Mouse (Mus musculus) megakaryocyte-erythroid progenitor cell, adult 5-6 weeks (primary cell): Measurements from ENCODE around the gene Upf2. TPM values are rescaled to one million over a fixed set of nuclear protein-coding genes. Genes with fewer than 3 reads are reported as not detected.

Experiments
- ATAC-seq: replicated peaks from 2 replicates; pipeline ENCODE4 v1.8.0; 2016; ENCODE audit warnings: mild to moderate bottlenecking, inconsistent platforms; ENCODE audit not compliant: severe bottlenecking, poor library complexity, low FRiP score, low TSS enrichment
- total RNA-seq, 2 experiments: library from RNA; stranded (forward) in 1 of 2; stranded (reverse) in 1 of 2; fragments of 200-1000, 215-1000 nt in 1 of 2; fragments of >200 nt in 1 of 2; fragmentation: Nextera tagmentation in 1 of 2; gene quantifications; 2 replicates each; pipeline ENCODE4 v1.2.3; 2014 to 2017

The Upf2 gene
- total RNA-seq (2014; fragmentation: Nextera tagmentation) (26.7 and 28.0 TPM in 2 replicates), total RNA-seq (2017) (29.3 and 51.9 TPM in 2 replicates)

DNA sequence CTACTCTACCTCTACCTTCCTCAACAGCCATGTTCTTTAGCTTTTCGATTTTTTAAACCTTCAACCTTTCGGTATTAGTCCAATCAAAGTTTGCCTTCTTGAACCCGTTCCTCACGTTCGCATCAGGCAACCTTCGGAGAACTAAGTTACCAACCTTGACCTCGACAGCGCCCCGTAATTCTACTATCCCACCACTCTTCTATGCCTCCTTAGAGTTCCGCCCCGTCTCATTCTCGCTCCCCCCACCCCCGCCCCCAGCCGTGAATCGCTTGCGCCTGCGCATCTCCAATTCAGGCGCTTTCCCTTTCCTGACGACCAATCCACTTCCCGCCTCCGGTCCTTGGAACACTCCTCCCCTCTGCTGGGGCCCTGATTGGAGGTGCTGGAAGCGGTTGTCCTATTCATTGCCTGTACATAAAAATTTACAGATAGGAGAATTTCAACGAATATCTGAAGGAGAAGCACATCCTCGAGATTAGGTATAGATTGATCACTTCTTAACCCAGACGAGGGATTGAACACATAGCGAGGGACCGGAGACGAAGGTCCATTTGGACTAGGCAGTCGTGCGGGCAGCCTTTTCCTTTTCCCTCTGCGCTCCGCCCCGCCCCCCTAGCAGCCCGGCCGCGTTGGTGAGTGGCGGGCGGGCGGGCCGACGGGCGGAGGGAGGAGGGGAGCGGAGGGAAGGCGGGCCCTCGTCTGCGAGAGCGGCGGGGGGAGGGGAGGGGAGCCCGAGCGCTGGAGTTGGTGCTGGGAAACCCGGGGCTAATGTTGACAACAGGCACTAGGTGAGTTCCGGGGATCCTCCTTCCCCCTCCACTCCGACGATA is at the start of gene Upf2:
Upf2 (plus strand) TSS at position 704 of the 830 bp plus-strand sequence.
- ATAC-seq, result peak; percentile 86

DNA sequence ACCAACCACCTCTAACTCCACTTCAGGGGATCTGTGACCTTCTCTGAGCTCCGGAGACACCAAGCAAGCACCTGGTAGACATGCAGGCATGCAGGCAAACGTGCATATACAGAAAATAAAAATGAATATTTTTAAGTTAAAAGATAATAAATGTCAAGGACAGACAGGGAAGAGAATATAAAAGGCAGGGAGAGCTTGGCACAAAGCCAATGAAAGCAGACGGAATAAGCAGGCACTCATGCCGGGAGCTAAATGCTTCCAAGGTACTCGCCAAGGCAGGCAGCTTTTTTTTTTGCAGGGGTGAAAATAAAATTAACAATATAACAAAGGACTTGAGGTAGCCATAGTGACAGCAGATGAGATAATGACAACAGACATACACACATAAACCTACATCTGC is 45.2 kb upstream of the Upf2 start:
- no peak for ATAC-seq

DNA sequence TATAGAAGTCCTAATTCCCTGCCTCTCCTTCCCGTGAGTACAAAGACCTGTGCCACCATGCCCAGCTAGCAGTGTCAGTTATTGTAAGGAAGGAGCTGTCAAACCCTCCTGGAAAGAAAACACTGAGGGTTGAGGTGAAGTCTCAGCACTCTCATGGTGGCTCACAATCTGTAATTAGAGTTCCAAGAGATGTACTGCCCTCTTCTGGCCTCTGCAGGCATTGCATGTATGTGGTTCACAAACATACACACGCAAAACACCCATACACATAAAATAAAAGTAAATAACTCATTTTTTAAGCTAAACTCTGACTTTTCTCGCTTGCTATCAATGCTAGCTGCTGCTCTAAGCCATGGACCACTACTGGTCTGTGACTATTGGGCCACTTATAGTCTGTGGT is 44.6 kb upstream of the Upf2 start:
- peak; percentile 81 for ATAC-seq

DNA sequence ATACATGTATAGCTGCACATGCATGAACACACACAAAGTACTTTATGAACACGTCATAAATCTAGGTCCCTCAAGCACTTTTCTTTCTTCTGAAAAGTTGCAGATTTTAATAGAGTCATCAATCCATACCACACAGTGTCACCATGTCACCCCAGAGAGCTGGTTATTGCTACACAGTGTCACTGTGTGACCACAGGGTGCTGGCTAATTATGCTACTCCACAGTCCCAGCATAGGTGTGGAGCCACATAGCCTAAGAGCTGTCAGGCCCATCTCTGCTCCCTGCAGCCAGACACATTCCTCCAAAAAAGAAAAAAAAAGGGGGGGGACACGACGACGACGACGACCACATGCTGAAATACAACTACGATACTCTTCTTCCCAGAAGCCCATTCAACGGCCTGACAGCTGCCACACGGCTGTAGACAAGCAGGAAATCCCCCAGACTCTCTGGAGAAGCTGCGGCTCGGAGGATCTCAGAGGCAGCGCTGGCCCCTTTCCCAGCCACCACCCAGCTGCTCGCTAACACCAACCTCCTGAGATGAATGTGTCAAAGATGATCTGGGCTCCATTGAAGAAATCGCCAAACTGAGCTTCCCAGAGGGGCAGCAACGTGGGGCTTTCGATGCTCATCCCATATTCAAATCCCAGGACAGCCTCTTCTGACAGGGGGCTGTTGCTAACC is 39.8 kb upstream of the Upf2 start:
- ATAC-seq, result no peak

DNA sequence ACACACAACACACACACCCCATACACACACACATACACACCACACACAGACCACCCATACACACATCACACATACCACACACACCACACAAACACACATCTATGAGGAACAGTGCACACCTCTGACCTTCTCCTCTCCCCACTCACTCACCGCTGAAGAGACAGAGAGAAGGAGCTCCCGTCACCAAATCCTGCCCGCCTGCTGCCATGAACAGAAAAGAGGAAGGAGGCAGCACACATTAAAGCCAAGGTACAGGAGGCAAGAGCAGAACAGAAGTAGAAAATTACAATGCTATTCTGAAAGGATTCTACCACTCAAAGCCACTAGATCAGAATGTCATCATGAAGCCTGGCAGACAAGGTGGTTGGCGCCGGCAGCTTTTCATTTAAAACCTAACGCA is 28.4 kb upstream of the Upf2 start:
- no peak for ATAC-seq

DNA sequence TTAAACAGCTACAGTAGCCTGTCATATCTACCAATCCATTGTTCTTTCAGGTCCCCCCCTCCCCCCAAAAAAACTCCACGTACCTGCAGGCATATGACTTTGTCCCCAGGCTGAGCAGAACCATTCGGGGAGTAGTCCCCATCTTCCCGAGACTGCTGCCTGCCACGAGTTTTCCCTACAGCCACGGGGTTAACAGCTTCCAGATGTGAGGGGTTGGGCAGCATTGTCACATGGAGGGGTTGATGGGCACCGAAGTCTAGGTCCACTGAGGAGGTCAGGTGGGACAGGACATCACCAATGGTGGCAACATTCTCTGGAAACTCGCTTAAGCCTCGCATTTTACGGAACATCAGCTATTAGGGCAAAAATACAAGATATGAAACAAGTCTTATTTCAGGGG is 27.5 kb upstream of the Upf2 start:
- ATAC-seq, result no peak

DNA sequence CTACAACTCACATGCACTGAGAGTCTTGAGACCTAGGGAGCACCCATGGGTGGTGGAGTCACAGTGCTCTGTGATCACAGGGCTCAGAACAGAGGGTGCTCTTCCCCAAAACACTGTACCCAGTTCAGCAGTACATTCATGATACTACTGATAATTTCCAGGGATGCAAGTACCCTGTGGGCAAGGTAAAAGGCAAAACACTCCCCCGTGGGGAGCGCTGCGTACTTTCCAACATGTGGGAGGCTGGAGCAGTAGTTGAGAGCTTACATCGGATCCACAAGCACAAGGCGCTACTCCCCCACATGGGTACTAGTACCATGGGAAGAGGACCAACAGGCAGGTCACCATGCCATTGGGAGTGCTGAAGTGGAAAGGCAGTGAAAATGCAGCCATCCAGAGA is 23.8 kb upstream of the Upf2 start:
- ATAC-seq, result no peak

DNA sequence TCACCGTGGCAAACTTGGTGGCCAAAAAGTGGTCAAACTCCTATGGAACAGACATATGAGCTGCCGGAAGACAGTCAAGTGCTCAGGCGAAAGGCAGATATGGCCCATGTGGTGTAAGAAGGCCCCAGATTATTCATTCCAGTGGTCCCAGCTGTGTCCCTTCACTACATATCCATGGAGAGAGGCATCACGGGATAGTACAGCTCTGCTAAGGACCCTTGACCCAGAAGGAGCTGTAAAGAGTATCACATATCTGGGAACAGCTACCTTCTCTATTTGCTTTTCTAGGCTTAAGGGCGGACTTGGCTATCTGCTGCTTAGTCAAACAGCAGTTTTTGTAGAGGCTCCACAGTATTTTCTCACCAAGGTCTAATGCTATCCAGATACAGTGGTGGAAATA is 21.5 kb upstream of the Upf2 start:
- ATAC-seq, result no peak

DNA sequence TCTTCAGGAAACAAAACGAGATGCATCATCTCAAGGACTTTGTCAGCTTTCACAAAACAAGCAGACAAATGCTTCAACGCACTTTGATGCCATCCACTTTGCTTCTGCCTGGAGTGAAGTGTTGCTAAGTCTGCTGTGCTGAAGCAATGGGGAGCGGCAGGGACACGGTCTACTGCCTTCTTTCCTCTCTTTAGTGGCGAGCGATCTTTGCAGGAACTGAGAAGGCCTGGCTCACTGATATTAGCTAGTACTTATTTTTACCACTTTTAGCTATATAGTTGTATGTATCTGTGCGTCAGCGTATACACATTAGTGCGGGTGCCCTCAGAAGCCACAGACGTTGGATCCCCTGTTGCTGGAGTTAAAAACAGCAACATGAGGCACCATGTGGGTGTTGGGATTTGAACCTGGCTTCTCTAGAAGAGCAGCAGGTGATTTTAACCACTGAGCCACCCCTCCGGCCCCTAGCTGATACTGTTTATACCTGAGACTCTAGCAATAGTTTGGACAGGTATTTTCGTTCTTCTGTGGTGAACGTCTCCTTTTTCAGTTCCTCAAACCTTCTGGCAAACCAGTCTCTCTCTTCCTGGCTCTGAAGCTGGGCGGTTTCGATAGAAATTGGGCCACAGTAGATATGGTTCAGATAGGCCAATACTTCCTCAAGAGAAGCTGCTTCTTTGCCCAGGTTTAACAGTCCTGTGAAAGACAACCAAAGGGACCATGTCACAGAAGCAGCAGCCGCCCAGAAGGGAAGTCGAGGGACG is 20.8 kb upstream of the Upf2 start:
- ATAC-seq, result 0 out of 2 replicates have a peak, but pooled peaks have one; percentile 22

DNA sequence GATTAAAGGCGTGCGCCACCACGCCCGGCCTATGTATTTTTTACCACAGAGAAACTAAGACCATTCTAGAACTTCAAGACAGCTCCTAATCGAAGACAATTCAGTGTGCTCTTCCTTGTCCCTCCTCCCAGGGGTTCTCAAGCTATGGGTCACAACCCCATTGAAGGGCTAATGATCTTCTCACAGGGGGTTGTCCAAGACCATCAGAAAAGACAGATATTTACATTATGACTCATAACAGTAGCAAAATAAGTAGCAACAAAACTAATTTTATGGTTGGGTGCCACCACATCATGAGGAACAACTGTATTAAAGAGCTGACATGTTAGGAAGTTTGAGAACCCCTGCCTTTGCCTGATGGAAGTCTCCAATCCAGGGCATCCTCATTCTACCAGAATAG is 19.3 kb upstream of the Upf2 start:
- no peak for ATAC-seq

DNA sequence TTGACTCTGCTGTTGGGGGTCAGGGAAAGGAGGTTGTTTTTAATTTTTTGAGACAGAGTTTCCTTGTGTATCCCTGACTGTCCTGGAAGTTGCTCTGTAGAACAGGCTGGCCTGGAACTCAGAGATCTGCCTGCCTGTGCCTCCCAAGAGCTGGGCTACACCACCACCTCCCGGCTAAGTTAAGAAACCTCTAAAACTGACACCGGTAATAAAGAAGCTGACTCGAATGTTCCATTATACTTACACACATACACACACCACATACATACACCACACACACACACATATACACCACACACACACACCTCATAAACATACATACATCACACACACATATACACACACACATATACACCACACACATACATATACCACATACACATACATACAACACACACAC is 16.3 kb upstream of the Upf2 start:
- ATAC-seq, result no peak

DNA sequence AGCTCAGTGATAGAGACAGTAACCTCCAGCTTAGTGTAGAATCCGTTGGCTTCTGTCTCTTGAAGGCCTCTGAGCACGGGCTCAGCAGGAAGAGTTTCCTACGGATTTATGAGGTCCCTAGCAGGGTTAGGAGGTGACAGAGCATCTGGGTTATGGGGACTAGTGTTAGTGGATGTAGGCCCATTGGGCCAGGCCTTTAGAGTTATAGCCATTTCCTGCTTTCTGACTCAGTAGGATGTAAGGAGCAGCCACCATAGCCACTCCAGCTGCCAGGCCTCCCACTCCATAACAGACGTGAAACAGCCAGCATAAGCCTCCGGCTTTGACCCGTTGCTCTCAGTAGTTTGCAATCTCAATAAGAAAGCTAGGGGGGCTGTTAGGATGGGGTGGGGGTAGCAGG is 15.2 kb upstream of the Upf2 start:
- no peak for ATAC-seq

DNA sequence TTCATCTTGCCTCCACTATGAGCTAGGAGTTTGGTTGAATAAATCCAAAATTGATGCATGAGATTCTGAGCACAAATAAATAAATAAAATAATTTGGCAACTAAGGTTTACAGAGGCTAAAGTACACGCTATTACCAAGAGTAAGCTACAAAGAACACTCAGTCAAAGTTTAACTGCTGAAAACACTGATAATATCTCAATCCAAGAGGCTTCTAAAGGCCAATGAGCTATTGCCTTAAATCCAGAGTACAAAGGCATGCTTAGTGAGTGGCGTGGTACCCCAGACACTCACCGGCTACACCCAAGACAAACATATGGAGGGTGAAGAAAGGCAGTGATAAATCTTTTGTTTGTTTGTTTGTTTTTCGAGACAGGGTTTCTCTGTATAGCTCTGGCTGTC is 14.7 kb upstream of the Upf2 start:
- no peak for ATAC-seq

DNA sequence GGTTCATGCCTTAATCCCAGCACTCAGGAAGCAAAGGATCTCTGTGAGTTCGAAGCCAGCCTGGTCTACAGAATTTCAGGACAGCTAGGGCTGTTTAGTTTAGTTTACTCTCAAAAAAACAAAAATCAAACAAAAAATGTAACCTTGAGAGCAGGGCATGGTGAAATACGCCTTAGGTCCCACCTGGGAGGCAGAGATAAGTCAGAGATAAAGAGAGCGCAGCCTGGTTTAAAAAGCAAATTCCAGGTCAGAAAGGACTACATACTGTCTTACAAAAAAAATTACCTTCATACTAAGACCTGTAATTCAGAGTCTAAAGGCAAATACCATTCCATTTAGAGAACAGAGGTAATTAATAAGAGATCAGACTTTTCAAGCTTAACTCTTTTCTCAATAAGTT is 11.9 kb upstream of the Upf2 start:
- ATAC-seq, result no peak

DNA sequence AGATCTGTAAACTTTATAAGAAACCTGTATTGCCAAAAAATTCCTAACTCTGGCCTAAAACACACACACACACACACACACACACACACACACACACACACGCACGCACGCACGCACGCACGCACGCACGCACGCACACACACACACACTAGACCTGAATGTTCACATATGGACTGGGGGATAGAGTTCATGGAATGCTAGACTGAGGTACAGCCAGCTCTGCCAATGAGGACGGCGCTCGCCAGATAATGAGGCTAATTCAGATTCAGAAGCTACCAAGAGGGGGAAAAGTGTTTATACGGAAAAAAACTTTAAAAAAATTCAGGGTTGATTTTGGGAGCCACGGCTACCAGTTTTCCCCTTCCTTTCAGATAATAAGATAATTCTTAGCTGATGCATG is 11.4 kb upstream of the Upf2 start:
- no peak for ATAC-seq

DNA sequence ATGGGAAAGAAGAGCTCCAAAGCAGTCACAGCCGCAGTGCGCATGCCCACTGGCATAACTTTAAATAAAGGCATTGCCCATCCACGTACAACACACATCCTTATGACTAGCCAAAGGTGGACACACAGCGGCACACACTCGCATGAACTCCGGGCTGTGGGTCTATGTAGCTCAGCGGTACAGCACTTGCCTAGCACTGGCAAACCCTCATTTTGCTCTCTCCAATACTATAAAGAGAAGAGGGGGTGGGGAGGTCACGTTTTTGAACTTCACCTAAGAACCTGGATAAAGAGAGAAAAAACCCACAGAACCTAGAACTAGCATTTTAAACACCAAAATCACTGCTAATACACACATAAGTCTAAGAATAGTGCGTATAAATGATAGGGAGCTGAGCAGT is 10.3 kb upstream of the Upf2 start:
- no peak for ATAC-seq

DNA sequence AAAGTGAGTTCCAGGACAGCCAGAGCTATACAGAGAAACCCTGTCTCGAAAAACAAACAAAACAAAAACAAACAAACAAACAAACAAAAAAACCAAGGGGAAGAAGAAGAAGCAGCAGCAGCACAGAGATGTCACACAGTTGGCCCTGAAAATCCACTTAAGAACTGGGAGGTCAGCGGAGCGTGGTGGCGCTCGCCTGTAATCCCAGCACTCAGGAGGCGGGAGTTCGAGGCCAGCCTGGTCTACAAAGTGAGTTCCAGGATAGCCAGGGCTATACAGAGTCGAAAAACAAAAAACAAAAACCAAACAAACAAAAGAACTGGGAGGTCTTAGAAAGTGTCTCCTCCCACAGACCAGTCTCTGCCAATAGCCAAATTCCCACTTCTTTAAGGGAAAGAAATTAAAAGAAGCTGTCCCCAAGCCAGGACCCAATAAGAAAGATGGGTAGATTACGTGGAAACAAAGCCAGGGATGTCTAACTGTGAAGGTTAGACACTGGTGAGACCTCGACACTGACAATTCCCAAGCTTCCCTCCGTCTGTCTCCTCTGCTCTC is 9.3 kb upstream of the Upf2 start:
- no peak for ATAC-seq

DNA sequence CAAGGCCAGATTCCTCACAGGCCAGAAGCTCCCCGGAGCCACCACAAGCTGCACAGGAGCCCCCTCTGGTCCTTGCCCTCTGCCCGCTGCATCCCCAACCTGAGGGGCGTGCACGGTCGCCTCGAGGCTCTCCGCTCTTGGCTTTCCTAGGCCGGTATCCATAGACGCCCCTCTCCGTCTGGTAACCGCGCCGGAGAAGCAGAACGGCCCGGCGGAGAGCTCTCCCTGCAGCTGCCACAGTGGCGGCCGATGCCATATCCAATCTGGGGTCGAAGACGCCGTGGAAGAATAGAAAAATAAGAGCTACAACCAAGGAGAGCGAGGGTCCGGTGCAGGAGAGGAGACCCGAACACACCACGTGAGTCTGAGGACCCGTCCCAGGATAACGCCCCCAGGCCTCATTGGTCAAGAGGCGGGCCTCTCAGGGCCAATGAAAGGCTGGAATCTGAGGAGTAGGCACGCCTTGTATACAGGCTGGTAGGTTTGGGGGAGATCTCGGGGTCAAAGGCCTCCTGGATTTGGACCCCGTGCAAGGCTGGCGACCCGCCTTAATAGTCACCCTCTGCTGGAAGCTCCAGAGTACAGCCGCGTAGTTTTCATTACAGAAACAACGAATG is 8.7 kb upstream of the Upf2 start, which contains the start of gene Dhtkd1:
Dhtkd1 (minus strand) TSS at position 377 of the 617 bp plus-strand sequence.
- peak; percentile 88 for ATAC-seq

DNA sequence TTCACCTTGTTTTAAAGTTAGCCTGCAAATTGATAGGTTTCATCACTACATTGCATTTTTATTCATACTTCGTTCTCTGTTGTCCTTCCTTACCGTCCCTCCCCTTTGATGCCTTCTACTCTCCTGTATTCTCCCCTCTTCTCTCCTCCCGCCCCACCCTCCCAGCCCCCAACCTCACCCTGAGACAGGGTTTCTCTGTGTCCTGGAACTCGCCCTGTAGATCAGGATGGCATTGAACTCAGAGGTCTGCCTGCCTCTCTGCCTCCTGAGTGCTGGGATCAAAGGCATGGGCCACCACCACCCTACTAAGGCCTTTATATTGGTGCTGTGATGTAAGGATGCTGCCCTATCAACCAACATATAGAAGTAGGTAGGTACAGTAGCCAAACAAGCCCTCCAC is 8.2 kb upstream of the Upf2 start:
- ATAC-seq, result no peak

DNA sequence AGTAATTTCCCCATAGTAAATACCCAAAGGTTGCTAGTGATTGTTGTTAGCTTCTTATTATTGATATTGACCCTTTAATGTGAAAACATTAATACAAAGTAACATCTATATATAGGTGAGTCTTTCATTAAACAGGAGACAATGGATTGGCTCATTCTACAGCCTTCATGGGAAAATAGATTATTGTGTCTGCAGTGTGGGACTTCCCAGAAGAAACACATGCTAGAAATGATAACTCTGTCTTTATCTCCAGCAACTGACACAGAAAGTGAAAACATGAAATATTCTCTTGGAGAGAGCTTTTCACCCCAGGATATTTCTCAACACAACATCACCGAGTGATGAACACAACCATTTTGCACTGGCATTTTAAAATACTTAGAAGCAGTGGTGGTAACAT is 5.6 kb upstream of the Upf2 start:
- peak; percentile 55 for ATAC-seq
